Mouse (Mus musculus) B cell, adult 2 months (primary cell): ENCODE data around the gene Ndufb7.
A peak's percentile ranks its signal among the peaks of the same experiment; 100 is the strongest.
"Not testable (repeated sequence)": the region's sequence is repeated elsewhere in the genome, so short reads cannot be mapped to it uniquely, and the experiment has no call there.

Source experiments
- DNase-seq, 2 experiments: peaks; one replicate each; pipeline ENCODE4 v3.0.0; 2022

Gene Ndufb7

GRCm38 (mm10) chr8:83576921-83577320, 10.4 kb downstream of the Ndufb7 start:
- DNase-seq = no peak

GRCm38 (mm10) chr8:83577384-83577791, 10.9 kb downstream of the Ndufb7 start:
- DNase-seq = no peak

- DNase-seq = no peak
Measured at GRCm38 (mm10) chr8:83578131-83579055, 11.9 kb downstream of the Ndufb7 start.

GRCm38 (mm10) chr8:83579676-83580075, 13.2 kb downstream of the Ndufb7 start:
- DNase-seq = no peak

GRCm38 (mm10) chr8:83580826-83581225, 14.4 kb downstream of the Ndufb7 start:
- DNase-seq = no peak

- DNase-seq = no peak
Measured at GRCm38 (mm10) chr8:83582226-83582625, 15.8 kb downstream of the Ndufb7 start.

- DNase-seq = no peak
Measured at GRCm38 (mm10) chr8:83583236-83583635, 16.8 kb downstream of the Ndufb7 start.

- DNase-seq = no peak
Measured at GRCm38 (mm10) chr8:83584771-83585170, 18.3 kb downstream of the Ndufb7 start.

- DNase-seq = no peak
Measured at GRCm38 (mm10) chr8:83585333-83585732, 18.9 kb downstream of the Ndufb7 start.

GRCm38 (mm10) chr8:83587644-83588043, 21.2 kb downstream of the Ndufb7 start:
- DNase-seq = no peak

- no peak for DNase-seq
Measured at GRCm38 (mm10) chr8:83588886-83589285, 22.4 kb downstream of the Ndufb7 start.

- DNase-seq = no peak
Measured at GRCm38 (mm10) chr8:83590488-83591023, 24.1 kb downstream of the Ndufb7 start.

- no peak for DNase-seq
Measured at GRCm38 (mm10) chr8:83592682-83593081, 26.2 kb downstream of the Ndufb7 start.

GRCm38 (mm10) chr8:83593325-83594166, 27.1 kb downstream of the Ndufb7 start:
- no peak for DNase-seq

GRCm38 (mm10) chr8:83594167-83595049, 27.9 kb downstream of the Ndufb7 start:
- peak; percentile 92 to 95 for DNase-seq

GRCm38 (mm10) chr8:83595050-83595345, 28.5 kb downstream of the Ndufb7 start:
- DNase-seq = not testable (repeated sequence)

GRCm38 (mm10) chr8:83596369-83596768, 29.9 kb downstream of the Ndufb7 start:
- DNase-seq = peak; percentile 56 to 58

- DNase-seq = no peak
Measured at GRCm38 (mm10) chr8:83598146-83598545, 31.7 kb downstream of the Ndufb7 start.

GRCm38 (mm10) chr8:83599814-83600213, 33.3 kb downstream of the Ndufb7 start:
- no peak for DNase-seq

- no peak for DNase-seq
Measured at GRCm38 (mm10) chr8:83602650-83603029, 36.2 kb downstream of the Ndufb7 start.

- DNase-seq = peak; percentile 100
Measured at GRCm38 (mm10) chr8:83607661-83608397, 41.4 kb downstream of the Ndufb7 start, which contains the start of the genes Tecr and Dnajb1. Gene Tecr, minus strand, starts transcription at chr8:83607971. Gene Dnajb1, plus strand, starts transcription at chr8:83608193.

- DNase-seq = peak; percentile 77 to 82
Measured at GRCm38 (mm10) chr8:83608398-83608829, 41.9 kb downstream of the Ndufb7 start.
